Mouse (Mus musculus) splenic B cell, adult 2 months (primary cell): ENCODE measurements around the gene Ankzf1.

ENCODE experiments used
- DNase-seq: peaks from one replicate; pipeline ENCODE4 v3.0.0-alpha.2; 2011; ENCODE audit warnings: low read depth, low spot score
- H3K27me3 ChIP-seq: 2 replicates; pipeline ENCODE4 v1.6.1; 2012; ENCODE audit warnings: mild to moderate bottlenecking, low read length, moderate library complexity, mixed read lengths; ENCODE audit not compliant: control insufficient read depth, poor library complexity, insufficient read depth, severe bottlenecking
- H3K36me3 ChIP-seq: 2 replicates; pipeline ENCODE4 v1.6.1; 2012; ENCODE audit warnings: mild to moderate bottlenecking, low read length, moderate library complexity, mixed read lengths; ENCODE audit not compliant: control insufficient read depth, poor library complexity, insufficient read depth, severe bottlenecking

Gene Ankzf1

DNA sequence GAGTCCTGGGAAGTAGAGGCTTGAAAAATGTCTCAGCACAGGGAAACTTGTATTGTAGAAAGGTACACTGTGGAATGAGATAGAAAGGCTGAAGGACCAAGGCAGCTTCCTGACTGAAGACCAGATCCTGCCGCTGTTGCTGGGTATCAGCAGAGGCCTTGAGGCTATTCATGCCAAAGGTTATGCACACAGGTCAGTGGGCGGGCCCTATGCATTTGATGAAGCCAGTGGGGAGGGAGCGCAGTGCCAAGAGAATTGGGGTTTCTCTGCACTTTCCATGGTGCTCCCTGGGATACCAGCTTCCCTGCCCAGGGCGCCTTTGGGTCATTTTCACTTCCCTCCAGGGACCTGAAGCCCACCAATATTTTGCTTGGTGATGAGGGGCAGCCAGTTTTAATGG lies 20.6 kb downstream of the Ankzf1 start:
- Histone ChIP-seq H3K27me3 (no peaks in the 10 kb centered on the region), H3K36me3 (peaks cover 13% of the 10 kb centered on the region)
- DNase-seq: no peak

DNA sequence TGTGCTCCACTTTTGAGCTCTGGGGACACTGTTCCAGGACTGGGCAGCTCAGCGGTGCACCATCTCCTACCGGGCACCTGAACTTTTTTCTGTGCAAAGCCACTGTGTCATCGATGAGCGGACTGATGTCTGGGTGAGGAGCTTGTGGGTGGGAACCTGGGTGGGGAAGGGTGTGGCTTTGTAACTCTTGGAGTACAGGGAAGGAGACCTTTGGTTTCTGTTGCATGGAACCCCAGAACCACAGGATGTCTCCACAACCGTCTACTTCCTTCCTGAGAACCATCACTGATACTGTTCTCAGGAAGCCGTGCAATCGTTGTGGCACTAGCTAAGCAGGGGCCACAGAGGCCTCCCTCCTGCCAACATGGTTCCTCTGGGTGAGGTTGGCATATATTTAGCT lies 21.1 kb downstream of the Ankzf1 start:
- no peaks in the 10 kb centered on the region for H3K27me3 ChIP-seq
- H3K36me3 ChIP-seq: peaks cover 13% of the 10 kb centered on the region
- no peak for DNase-seq

DNA sequence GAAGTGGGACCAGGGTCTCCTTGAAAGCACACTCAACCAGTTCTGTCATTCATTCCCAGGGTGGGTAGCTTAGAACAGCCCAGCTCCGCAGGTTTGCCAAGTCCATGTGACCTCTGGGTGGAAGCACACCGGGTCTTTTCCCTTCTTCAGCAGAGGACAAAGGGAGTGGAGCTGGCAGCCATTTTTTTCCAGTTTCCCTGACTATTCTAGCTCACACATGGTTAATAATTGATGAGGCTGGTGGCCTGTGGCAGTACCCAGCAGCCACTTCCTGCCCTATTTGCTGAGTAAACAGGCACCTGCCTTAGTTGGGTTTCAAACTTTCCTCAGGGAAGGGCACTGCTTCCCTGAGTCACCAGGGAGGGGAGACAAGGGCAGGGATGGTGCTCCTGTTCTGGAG lies 22.5 kb downstream of the Ankzf1 start:
- H3K36me3 ChIP-seq: peaks cover 13% of the 10 kb centered on the region
- DNase-seq: no peak
- no peaks in the 10 kb centered on the region for H3K27me3 ChIP-seq

DNA sequence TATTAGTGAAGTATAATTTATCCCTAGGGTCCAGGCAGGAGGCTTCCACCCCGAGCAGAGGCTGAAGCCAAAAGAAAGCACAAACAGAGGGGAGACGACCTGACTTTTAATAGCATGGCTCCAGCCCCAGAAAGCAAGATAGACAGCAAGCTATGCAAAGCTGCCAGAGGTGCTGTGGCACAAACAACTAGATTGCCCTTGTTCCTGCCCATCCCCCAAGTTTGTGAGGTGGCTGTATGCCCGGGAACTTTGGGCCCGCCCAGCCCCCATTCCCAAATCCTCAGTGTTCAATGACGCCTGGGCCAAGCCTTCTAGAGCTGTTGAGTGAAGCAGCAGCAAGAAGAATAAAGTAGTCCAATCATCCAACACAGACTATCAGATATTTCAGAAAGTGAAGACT lies 22.9 kb downstream of the Ankzf1 start:
- DNase-seq: no peak
- Histone ChIP-seq H3K36me3 (peaks cover 13% of the 10 kb centered on the region), H3K27me3 (no peaks in the 10 kb centered on the region)

DNA sequence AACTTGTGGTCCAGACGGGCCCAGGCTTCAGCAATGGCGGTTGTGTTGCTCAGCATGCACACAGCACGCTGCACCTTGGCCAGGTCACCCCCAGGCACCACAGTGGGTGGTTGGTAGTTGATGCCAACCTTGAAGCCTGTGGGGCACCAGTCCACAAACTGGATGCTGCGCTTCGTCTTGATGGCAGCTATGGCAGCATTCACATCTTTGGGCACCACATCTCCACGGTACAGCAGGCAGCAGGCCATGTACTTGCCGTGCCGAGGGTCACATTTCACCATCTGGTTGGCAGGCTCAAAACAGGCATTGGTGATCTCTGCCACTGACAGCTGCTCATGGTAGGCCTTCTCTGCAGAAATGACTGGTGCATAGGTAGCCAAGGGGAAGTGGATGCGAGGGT lies 23.8 kb downstream of the Ankzf1 start:
- peaks cover 13% of the 10 kb centered on the region for H3K36me3 ChIP-seq
- DNase-seq: no peak
- H3K27me3 ChIP-seq: no peaks in the 10 kb centered on the region

DNA sequence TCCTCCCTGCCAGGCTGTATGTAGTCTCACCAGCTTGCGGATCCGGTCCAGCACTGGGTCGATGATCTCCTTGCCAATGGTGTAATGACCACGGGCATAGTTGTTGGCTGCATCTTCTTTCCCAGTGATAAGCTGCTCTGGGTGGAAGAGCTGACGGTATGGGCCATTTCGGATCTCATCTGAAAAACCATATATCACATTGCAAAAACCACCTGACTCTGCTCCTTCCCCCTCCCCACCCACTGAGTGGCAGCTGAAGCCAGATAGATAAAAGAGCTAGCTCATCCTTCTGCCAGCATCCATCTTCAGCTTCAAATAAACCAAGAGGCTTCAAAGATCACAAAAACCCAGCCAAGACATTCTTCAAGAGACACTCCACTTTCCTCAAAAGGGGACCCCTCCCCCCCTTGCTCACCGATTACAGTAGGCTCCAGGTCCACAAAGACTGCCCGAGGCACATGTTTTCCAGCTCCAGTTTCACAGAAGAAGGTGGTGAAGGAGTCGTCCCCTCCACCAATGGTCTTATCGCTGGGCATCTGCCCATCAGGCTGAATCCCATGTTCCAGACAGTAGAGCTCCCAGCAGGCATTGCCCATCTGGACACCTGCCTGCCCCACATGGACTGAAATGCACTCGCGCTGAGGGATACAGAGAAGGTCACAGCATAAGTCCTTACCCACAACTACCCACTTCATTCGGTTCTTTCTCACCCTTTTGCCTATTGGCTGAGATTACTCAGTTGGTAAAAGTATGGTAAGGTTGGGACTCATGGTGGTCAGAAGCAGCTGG lies 25.0 kb downstream of the Ankzf1 start:
- Histone ChIP-seq H3K27me3 (no peaks in the 10 kb centered on the region), H3K36me3 (peaks cover 13% of the 10 kb centered on the region)
- DNase-seq: no peak

DNA sequence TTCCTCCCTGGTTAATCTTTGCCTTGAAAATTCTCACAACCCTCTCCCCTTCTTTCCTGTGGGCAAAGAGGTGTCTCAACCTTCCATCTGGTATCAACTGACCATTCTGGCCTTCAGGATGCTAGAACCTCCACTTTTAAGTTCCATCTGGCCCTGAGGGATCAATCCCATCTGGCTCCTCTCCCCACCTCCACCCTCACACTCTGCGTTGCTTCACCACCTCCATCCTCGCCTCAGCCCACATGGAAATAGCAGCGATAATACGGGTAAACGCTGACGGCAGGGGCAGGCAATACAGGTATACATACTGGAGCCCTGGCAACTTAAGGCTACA lies 25.9 kb downstream of the Ankzf1 start:
- Histone ChIP-seq H3K27me3 (no peaks in the 10 kb centered on the region), H3K36me3 (peaks cover 11% of the 10 kb centered on the region)
- no peak for DNase-seq

DNA sequence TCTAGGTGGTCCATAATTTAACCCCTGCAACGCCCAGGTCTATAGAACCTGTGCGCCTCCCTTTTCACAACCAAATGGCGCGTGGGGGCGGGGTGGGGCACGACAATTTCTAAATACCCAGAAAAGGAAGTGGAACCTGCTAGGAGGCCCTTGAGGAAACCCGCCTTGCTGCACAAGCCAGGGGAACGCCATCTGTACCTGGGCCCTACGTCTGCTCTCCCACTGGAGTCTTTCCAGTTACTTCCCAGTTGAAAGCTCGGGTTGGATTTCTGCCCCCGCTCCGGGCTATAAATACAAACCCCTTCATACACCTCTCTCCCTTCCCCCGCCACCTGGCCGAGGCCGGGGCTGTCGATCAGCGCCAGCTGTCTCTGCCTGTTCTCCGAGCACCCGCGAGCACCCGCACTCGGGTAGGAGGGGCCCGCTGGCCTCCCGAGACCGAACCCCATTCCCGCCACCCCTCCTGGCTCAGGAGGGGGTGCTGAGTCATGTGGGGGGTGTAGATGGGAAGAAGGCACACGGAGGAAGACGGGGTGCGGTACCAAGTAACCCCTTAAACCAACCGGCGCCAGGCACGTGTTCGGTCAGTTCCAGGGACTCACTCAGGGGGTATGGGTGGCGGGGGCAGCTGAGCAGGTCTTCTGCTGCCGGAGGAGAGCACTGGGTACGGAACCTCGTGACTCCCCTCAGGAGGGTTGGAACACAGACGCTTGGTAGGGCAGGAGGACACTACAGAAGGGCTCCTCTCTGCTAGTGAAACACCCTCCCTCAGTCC lies 26.5 kb downstream of the Ankzf1 start:
- Histone ChIP-seq H3K27me3 (no peaks in the 10 kb centered on the region), H3K36me3 (peaks cover 11% of the 10 kb centered on the region)
- DNase-seq: peak; percentile 78

DNA sequence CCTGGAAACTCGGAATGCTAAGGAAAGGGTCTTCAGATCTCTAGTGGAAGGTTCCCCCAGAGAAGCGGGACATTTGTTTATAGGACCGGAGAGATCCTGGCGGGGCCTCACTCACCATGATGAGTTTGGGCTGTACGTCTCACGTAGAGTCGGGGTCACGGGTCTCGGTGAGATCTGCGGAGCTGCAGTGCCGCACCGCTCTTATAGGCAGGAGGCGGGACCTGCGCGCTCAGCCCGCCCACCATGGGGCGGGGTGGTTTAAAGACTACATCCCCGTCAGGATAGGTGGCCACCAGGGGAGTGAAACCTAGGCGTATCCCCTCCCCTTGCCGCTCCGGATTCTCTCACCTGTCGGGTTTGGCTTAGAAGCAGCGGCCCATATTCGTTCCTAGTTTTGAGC lies 27.1 kb downstream of the Ankzf1 start:
- peak; percentile 97 for DNase-seq
- H3K27me3 ChIP-seq: no peaks in the 10 kb centered on the region
- peaks cover 11% of the 10 kb centered on the region for H3K36me3 ChIP-seq

DNA sequence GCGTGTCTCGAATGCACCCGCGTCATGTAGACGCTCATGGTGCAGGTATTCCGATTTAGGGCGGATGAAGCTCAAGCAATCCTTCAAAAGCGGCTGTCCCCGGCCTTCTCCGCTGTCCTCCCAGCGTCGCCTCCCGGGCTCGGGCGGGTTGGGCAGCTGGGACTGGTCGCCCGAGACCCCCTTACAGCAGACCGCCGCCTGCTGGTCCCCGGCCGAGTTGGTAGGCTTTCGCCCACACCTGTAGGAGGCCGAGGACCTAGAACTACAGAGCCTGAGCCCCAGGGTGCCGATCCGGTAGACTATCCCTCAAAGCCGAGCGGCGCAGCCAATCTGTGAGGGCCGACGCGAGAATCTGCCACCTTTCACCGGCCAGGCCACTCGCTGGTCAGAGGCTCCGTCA lies 27.6 kb downstream of the Ankzf1 start, which contains the start of gene Tuba4a:
Gene Tuba4a (minus strand): TSS at position 335 of the 400 bp plus-strand sequence.
- peaks cover 9% of the 10 kb centered on the region for H3K36me3 ChIP-seq
- no peaks in the 10 kb centered on the region for H3K27me3 ChIP-seq
- no peak for DNase-seq

DNA sequence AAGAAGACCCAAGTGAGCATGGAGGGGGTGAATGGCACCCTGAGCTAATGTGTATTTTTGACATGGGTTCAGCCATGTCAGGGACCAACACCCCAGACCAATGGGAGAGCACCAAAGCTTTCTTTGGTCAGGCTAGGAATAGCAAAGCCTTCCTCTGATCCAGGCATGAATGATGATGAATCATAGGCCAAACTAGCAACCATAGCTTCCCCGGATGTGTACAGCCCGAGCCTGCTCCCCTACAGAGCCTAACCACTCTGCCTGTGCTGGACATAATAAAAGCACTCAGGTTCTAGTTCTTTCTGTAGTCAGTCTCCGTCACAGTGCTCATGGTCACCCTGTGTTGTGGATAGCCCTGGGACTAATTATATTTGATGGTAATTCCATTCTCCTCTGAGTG lies 29.6 kb downstream of the Ankzf1 start:
- H3K27me3 ChIP-seq: no peaks in the 10 kb centered on the region
- no peak for DNase-seq
- no peaks in the 10 kb centered on the region; the same call in 1 of the 2 replicates for H3K36me3 ChIP-seq

DNA sequence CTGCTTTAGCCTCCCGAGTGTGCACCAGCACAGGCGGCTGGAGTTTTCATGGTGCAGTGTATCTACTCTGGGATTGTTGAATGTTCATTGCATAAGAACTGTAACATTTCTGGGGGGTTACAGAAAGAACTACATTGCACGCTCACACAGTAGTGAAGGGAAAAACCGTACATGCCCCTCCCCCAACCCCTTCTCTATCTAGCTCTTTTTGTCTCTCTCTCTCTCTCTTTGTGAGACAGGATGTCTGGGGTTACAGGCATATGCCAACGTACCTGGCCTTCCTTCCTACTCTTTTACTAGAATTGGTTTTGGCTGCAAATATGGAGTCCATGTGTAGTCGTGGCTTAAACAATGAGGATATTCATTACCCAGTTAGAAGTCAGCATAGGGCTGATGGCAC lies 31.0 kb downstream of the Ankzf1 start:
- H3K27me3 ChIP-seq: no peaks in the 10 kb centered on the region
- DNase-seq: no peak
- no peaks in the 10 kb centered on the region for H3K36me3 ChIP-seq

DNA sequence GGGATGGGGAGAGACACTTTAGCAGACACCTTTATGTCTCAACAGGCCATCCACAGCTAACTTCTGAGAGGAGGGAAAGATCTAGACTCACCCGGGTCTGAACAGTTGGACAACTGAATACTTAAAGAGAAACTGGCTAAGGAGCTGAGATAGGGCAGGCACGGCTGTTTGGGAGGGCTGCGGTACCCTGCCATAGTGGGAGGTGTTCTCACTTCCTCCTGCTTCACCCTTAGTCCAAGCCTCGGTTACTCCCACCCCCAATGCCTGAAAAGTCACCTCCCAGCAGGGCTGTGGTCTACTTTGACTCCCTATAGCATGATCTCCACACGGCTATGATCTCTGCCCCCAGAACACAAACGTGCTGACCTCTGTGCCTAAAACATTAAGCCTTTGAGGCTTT lies 31.6 kb downstream of the Ankzf1 start:
- Histone ChIP-seq H3K27me3 (no peaks in the 10 kb centered on the region), H3K36me3 (no peaks in the 10 kb centered on the region)
- DNase-seq: peak; percentile 42

DNA sequence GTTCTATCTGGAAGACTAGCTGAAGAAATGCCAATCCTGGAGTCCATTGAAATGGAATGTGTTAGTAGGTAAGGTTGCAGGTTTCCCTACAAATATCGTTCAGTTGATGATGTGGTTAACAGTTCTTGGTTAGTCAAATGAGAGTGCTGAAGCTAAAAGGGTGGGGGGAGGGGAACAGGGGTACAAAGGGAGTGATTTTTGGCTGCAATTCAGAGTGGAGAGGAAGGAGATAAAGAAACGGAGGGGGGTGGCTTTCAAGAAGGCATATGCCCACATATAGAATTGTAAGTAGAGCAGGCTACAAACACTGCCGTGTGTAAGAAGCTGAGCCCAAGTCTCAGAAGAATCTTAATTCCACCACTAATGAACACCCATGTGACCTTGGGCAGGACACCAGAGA lies 33.5 kb downstream of the Ankzf1 start:
- no peaks in the 10 kb centered on the region for H3K27me3 ChIP-seq
- DNase-seq: no peak
- H3K36me3 ChIP-seq: no peaks in the 10 kb centered on the region

DNA sequence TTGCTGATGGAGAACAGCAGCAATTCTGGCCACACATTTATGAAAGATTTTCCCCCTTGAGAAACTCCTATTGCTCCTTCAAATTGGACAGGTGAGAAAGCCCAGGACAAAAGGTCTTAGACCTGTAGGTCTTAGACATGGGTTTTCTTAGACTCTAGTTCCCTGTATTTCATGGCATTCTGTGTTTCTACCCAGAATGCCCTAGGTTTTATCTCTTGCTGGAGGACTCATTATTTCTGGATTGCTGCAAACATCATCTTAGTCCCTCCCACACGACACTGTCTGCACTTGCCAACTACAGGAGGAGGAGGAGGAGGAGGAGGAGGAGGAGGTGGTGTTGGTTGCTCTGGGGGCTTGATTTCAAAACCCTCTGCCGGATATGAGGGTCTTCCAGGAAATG lies 34.2 kb downstream of the Ankzf1 start:
- DNase-seq: no peak
- no peaks in the 10 kb centered on the region for H3K36me3 ChIP-seq
- H3K27me3 ChIP-seq: no peaks in the 10 kb centered on the region
